Mouse (Mus musculus): ENCODE data around the gene Accsl. TPM values are rescaled to one million over a fixed set of nuclear protein-coding genes. Genes with fewer than 3 reads are reported as not detected.

Accsl gene
- polyA plus RNA-seq, 1 experiment from 2014 or later = not detected

- Histone ChIP-seq H3K4me2 (no peak overlapping the region), H3K9ac (ENCODE audit: low read depth, low read length) (no peak overlapping the region), H3K27me3 (ENCODE audit: control insufficient read depth, insufficient read depth, low read length) (no peaks in the 10 kb centered on the region), H3K4me3 (ENCODE audit: low read depth, low read length) (no peak overlapping the region), H3K9me3 (replicated peaks; ENCODE audit: control insufficient read depth, low read length) (no peaks in the 10 kb centered on the region), H3K4me1 (ENCODE audit: control insufficient read depth, insufficient read depth, low read length) (peaks cover 9% of the 10 kb centered on the region), H3K27ac (ENCODE audit: low read depth, low read length) (no peak overlapping the region), H3K36me3 (ENCODE audit: control insufficient read depth, insufficient read depth, low read length) (no peaks in the 10 kb centered on the region)
- WGBS (ENCODE audit: insufficient replicate concordance) = 77% methylated on average over 4 of the region's 4 CpGs
- ATAC-seq (replicated peaks; ENCODE audit: insufficient number of reproducible peaks, low FRiP score, low TSS enrichment) = no peak
Observed at GRCm38 (mm10) chr2:93871411-93871925, 2.5 kb upstream of the Accsl start.

GRCm38 (mm10) chr2:93870842-93871241 lies 1.9 kb upstream of the Accsl start:
- Histone ChIP-seq H3K4me3 (ENCODE audit: low read depth, low read length) (no peak overlapping the region), H3K27me3 (ENCODE audit: control insufficient read depth, insufficient read depth, low read length) (no peaks in the 10 kb centered on the region), H3K4me2 (no peak overlapping the region), H3K27ac (ENCODE audit: low read depth, low read length) (no peak overlapping the region), H3K9me3 (replicated peaks; ENCODE audit: control insufficient read depth, low read length) (no peaks in the 10 kb centered on the region), H3K9ac (ENCODE audit: low read depth, low read length) (no peak overlapping the region), H3K36me3 (ENCODE audit: control insufficient read depth, insufficient read depth, low read length) (no peaks in the 10 kb centered on the region), H3K4me1 (ENCODE audit: control insufficient read depth, insufficient read depth, low read length) (peaks cover 9% of the 10 kb centered on the region)
- WGBS (ENCODE audit: insufficient replicate concordance) = 46% methylated on average over 4 of the region's 4 CpGs
- no peak for ATAC-seq (replicated peaks; ENCODE audit: insufficient number of reproducible peaks, low FRiP score, low TSS enrichment)

GRCm38 (mm10) chr2:93868566-93868965 lies 391 bp downstream of the Accsl start:
- Histone ChIP-seq H3K36me3 (ENCODE audit: control insufficient read depth, insufficient read depth, low read length) (no peaks in the 10 kb centered on the region), H3K9ac (ENCODE audit: low read depth, low read length) (no peak overlapping the region), H3K27me3 (ENCODE audit: control insufficient read depth, insufficient read depth, low read length) (no peaks in the 10 kb centered on the region), H3K4me3 (ENCODE audit: low read depth, low read length) (no peak overlapping the region), H3K4me1 (ENCODE audit: control insufficient read depth, insufficient read depth, low read length) (peaks cover 2% of the 10 kb centered on the region; the same call in 1 of the 2 replicates), H3K9me3 (replicated peaks; ENCODE audit: control insufficient read depth, low read length) (no peaks in the 10 kb centered on the region), H3K4me2 (no peak overlapping the region), H3K27ac (ENCODE audit: low read depth, low read length) (no peak overlapping the region)
- 81% methylated on average over 11 of the region's 11 CpGs for WGBS (ENCODE audit: insufficient replicate concordance)
- no peak for ATAC-seq (replicated peaks; ENCODE audit: insufficient number of reproducible peaks, low FRiP score, low TSS enrichment)

- Histone ChIP-seq H3K4me2 (no peak overlapping the region), H3K4me3 (ENCODE audit: low read depth, low read length) (no peak overlapping the region), H3K36me3 (ENCODE audit: control insufficient read depth, insufficient read depth, low read length) (no peaks in the 10 kb centered on the region), H3K27ac (ENCODE audit: low read depth, low read length) (no peak overlapping the region), H3K9ac (ENCODE audit: low read depth, low read length) (no peak overlapping the region), H3K9me3 (replicated peaks; ENCODE audit: control insufficient read depth, low read length) (no peaks in the 10 kb centered on the region), H3K27me3 (ENCODE audit: control insufficient read depth, insufficient read depth, low read length) (no peaks in the 10 kb centered on the region), H3K4me1 (ENCODE audit: control insufficient read depth, insufficient read depth, low read length) (no peaks in the 10 kb centered on the region)
- 65% methylated on average over 4 of the region's 4 CpGs for WGBS (ENCODE audit: insufficient replicate concordance)
- no peak for ATAC-seq (replicated peaks; ENCODE audit: insufficient number of reproducible peaks, low FRiP score, low TSS enrichment)
Observed at GRCm38 (mm10) chr2:93863229-93863628, 5.7 kb downstream of the Accsl start.

GRCm38 (mm10) chr2:93858845-93859244 lies 10.1 kb downstream of the Accsl start:
- WGBS (ENCODE audit: insufficient replicate concordance) = 62% methylated on average over 12 of the region's 12 CpGs
- no peaks in the 10 kb centered on the region for H3K9me3 ChIP-seq (replicated peaks; ENCODE audit: control insufficient read depth, low read length)
- H3K9ac ChIP-seq (ENCODE audit: low read depth, low read length) = no peak overlapping the region
- H3K36me3 ChIP-seq (ENCODE audit: control insufficient read depth, insufficient read depth, low read length) = no peaks in the 10 kb centered on the region
- ATAC-seq (replicated peaks; ENCODE audit: insufficient number of reproducible peaks, low FRiP score, low TSS enrichment) = no peak
- H3K4me2 ChIP-seq = no peak overlapping the region
- H3K27me3 ChIP-seq (ENCODE audit: control insufficient read depth, insufficient read depth, low read length) = no peaks in the 10 kb centered on the region
- no peak overlapping the region for H3K4me3 ChIP-seq (ENCODE audit: low read depth, low read length)
- H3K27ac ChIP-seq (ENCODE audit: low read depth, low read length) = no peak overlapping the region
- no peaks in the 10 kb centered on the region; the same call in 1 of the 2 replicates for H3K4me1 ChIP-seq (ENCODE audit: control insufficient read depth, insufficient read depth, low read length)

GRCm38 (mm10) chr2:93851303-93851702 lies 17.7 kb downstream of the Accsl start:
- no peak overlapping the region for H3K4me2 ChIP-seq
- 69% methylated on average over 1 of the region's 1 CpGs for WGBS (ENCODE audit: insufficient replicate concordance)
- H3K27ac ChIP-seq (ENCODE audit: low read depth, low read length) = no peak overlapping the region
- H3K4me3 ChIP-seq (ENCODE audit: low read depth, low read length) = no peak overlapping the region
- no peaks in the 10 kb centered on the region for H3K27me3 ChIP-seq (ENCODE audit: control insufficient read depth, insufficient read depth, low read length)
- peaks cover 6% of the 10 kb centered on the region; the same call in 1 of the 2 replicates for H3K4me1 ChIP-seq (ENCODE audit: control insufficient read depth, insufficient read depth, low read length)
- no peak overlapping the region for H3K9ac ChIP-seq (ENCODE audit: low read depth, low read length)
- no peaks in the 10 kb centered on the region for H3K36me3 ChIP-seq (ENCODE audit: control insufficient read depth, insufficient read depth, low read length)
- ATAC-seq (replicated peaks; ENCODE audit: insufficient number of reproducible peaks, low FRiP score, low TSS enrichment) = no peak
- no peaks in the 10 kb centered on the region for H3K9me3 ChIP-seq (replicated peaks; ENCODE audit: control insufficient read depth, low read length)

- Histone ChIP-seq H3K27ac (ENCODE audit: low read depth, low read length) (no peak overlapping the region), H3K36me3 (ENCODE audit: control insufficient read depth, insufficient read depth, low read length) (peaks cover 7% of the 10 kb centered on the region; the same call in 1 of the 2 replicates), H3K27me3 (ENCODE audit: control insufficient read depth, insufficient read depth, low read length) (no peaks in the 10 kb centered on the region), H3K9me3 (replicated peaks; ENCODE audit: control insufficient read depth, low read length) (no peaks in the 10 kb centered on the region), H3K4me3 (ENCODE audit: low read depth, low read length) (no peak overlapping the region), H3K9ac (ENCODE audit: low read depth, low read length) (no peak overlapping the region), H3K4me1 (ENCODE audit: control insufficient read depth, insufficient read depth, low read length) (peaks cover 6% of the 10 kb centered on the region; the same call in 1 of the 2 replicates), H3K4me2 (peak overlapping the region; percentile 72)
- no peak for ATAC-seq (replicated peaks; ENCODE audit: insufficient number of reproducible peaks, low FRiP score, low TSS enrichment)
- 44% methylated on average over 13 of the region's 13 CpGs for WGBS (ENCODE audit: insufficient replicate concordance)
Observed at GRCm38 (mm10) chr2:93850317-93850944, 18.5 kb downstream of the Accsl start.

- Histone ChIP-seq H3K4me2 (peak within 1 kb of the TSS; percentile 72), H3K4me1 (ENCODE audit: control insufficient read depth, insufficient read depth, low read length) (peaks cover 6% of the 10 kb centered on the region; the same call in 1 of the 2 replicates), H3K27ac (ENCODE audit: low read depth, low read length) (peak within 1 kb of the TSS; percentile 75), H3K9ac (ENCODE audit: low read depth, low read length) (peak within 1 kb of the TSS; percentile 77), H3K9me3 (replicated peaks; ENCODE audit: control insufficient read depth, low read length) (no peaks in the 10 kb centered on the region), H3K4me3 (ENCODE audit: low read depth, low read length) (peak within 1 kb of the TSS; percentile 56), H3K27me3 (ENCODE audit: control insufficient read depth, insufficient read depth, low read length) (no peaks in the 10 kb centered on the region), H3K36me3 (ENCODE audit: control insufficient read depth, insufficient read depth, low read length) (peaks cover 7% of the 10 kb centered on the region; the same call in 1 of the 2 replicates)
- 0% methylated on average over 28 of the region's 28 CpGs for WGBS (ENCODE audit: insufficient replicate concordance)
- ATAC-seq (replicated peaks; ENCODE audit: insufficient number of reproducible peaks, low FRiP score, low TSS enrichment) = peak; percentile 76
Observed at GRCm38 (mm10) chr2:93849505-93850089, 19.4 kb downstream of the Accsl start, which contains the start of gene Accs. TSS of gene Accs (minus strand) at chr2:93849943.
